Mouse (Mus musculus) cerebellum, adult 11 months (tissue): ENCODE measurements around the gene Zbtb4.
A peak's percentile ranks its signal among the peaks of the same experiment; 100 is the strongest.

ENCODE experiments used
- DNase-seq: peaks from one replicate; pipeline ENCODE4 v3.0.0; 2022

The Zbtb4 gene

GRCm38 (mm10) chr11:69766126-69766609 lies 456 bp downstream of the Zbtb4 start:
- peak; percentile 70 for DNase-seq

DNA sequence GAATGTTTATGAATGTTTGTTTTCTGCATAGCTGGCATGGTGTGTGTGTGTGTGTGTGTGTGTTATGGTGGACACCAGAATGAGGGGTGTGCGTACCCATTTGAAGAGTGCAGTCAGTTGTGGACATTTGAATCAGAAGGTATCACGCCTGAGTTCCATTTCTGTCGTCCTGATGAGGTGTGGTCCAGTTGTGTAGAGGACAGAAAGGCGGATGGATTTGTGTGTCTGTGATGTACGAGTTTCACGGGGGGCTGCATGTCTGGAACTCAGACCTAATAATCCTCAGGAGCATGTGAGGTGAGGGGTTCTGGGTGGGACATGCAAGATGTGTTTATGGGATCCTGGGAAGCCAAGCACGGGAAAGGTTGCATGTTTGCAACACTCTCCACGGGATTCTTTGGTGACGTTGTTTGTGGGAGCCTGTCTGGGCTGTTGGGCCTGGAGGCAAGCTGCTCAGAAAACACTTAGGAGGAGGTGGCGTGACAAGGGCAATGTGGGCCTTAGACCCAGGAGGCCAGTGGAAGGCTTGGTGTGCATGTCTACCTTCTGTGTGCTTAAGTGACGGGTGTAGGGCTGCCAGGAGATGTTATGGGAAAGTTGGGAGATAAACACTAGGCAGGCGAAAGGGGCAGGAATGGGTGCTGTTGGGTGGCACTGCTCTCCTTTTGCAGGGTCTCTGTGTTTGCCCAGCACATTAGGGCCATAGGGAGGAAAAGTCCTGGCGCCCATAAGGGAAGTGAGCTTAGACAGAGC lies 1.3 kb downstream of the Zbtb4 start:
- no peak for DNase-seq

DNA sequence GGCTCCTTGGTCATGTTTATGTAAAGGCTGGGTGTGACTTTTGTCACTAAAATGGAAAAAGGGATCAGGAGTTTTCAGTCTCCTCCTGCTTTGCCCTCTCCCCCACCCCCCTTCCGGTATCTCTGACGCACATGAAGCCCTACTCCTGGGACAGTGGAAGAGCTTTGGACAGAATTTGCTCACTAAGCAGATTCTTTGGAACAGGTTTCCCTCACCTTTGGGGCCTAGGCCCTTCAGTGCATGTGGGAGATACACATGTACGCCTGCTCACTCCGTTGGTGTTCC lies 1.9 kb downstream of the Zbtb4 start:
- DNase-seq, result no peak

DNA sequence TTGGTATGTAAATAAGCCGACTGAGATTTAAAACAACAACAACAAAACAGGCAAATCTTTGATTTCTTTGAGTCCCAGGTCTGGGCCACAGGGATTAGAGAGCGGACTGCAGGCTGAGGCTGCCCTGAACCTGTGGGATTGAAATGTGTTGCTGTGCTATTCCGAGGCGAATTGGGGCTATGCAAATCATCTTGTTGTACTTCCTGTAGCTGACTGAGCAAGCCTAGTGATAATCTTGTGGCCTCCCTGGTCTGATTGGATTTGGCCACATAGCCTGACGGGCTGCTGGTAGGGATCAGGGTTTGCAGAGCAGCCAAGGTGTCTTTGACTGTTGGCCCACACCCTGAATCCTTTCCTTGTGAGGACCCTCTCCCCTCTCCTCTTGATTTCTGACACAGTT lies 9.2 kb downstream of the Zbtb4 start:
- no peak for DNase-seq

DNA sequence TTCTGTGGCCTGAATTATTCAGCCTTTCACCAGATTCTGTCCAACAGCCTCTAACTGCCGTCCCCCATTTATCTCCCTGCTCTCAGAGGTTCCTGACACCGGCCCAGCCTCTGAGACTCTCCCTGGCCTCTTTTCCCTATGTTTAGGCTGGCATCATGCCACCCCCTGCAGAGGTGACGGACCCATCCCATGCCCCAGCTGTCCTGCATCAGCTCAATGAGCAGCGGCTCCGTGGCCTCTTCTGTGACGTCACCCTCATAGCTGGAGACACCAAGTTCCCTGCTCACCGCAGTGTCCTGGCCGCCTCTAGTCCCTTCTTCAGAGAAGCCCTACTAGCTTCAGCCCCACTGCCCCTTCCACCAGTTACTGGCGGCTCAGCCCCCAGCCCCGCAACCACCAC lies 10.0 kb downstream of the Zbtb4 start:
- DNase-seq, result no peak

DNA sequence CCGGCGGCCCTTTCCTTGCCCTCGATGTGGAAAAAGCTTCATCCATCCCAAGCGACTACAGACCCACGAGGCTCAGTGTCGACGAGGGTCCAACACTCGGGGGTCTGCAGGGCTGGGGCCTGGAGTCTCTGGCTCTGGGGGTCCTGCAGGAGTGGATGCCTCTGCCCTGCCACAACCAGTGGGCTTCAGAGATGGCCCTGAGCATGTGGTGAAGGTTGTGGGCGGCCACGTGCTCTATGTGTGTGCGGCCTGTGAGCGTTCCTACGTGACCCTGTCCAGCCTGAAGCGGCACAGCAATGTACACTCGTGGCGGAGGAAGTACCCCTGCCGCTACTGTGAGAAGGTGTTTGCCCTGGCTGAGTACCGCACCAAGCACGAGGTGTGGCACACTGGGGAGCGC lies 10.8 kb downstream of the Zbtb4 start:
- no peak for DNase-seq

DNA sequence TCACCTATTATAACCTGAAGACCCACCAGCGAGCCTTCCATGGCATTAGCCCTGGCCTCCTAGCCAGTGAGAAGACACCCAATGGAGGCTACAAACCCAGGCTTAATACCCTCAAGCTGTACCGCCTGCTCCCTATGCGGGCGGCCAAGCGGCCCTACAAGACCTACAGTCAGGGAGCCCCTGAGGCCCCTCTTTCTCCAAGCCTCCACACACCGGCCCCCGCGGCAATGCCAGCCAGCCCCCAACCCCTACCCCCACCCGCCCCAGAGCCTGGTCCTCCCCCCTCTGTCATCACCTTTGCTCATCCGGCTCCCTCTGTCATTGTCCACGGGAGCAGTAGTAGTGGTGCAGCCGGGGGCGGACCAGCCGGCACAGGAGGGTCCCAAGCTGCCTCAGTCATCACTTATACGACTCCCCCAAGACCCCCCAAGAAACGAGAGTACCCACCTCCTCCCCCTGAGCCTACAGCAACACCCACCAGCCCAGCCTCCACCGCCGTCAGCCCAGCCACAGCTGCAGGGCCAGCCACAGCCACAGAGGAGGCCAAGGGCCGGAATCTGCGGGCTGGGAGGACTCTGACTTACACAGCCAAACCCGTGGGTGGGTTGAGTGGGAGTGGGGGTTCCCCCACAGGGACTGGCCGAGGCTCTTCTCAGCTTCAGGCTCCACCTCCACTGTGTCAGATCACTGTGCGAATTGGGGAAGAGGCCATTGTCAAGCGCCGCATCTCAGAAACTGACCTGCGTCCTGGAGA lies 12.0 kb downstream of the Zbtb4 start:
- DNase-seq, result no peak

DNA sequence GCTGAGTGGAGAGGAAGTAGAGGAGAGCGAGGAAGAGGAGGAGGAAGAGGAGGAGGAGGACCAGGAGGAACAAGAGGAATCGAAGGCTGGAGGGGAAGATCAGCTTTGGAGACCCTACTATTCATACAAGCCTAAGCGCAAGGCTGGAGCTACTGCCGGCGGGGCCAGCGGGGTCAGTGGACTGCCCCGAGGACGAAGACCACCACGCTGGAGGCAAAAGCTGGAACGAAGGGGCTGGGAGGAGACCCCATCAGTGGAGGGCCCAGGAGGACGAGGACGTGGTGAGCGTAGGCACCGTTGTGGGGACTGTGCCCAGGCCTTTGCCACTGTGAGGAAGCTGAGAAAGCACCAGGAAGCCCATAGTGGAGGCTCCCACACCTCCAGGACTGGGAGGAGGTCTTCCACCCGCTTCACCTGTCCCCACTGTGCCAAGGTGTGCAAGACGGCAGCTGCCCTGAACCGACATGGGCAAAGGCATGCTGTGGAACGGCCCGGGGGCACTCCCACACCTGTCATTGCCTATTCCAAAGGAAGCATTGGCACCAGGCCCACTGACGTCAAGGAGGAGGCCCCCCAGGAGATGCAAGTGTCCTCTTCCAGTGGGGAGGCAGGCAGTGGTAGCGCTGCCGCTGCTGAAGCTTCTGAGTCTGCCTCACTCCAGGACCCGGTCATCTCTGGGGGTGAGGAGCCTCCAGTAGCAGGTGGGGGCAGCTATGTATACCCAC lies 12.7 kb downstream of the Zbtb4 start:
- no peak for DNase-seq

DNA sequence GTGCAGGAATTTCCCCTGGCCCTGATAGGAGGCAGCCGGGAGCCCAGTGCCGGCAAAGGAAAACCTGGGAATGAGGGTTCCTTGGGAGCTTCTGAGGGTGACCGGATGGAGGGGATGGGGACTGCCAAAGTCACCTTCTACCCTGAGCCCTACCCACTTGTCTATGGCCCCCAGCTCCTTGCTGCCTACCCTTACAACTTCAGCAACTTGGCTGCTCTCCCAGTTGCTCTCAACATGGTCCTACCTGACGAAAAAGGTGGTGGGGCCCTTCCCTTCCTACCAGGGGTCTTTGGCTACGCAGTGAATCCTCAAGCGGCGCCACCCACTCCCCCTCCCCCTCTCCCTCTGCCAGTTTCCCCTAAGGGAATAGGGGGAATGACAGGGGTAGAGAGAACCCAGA lies 13.3 kb downstream of the Zbtb4 start:
- no peak for DNase-seq

GRCm38 (mm10) chr11:69781828-69782227 lies 16.1 kb downstream of the Zbtb4 start:
- DNase-seq, result no peak

DNA sequence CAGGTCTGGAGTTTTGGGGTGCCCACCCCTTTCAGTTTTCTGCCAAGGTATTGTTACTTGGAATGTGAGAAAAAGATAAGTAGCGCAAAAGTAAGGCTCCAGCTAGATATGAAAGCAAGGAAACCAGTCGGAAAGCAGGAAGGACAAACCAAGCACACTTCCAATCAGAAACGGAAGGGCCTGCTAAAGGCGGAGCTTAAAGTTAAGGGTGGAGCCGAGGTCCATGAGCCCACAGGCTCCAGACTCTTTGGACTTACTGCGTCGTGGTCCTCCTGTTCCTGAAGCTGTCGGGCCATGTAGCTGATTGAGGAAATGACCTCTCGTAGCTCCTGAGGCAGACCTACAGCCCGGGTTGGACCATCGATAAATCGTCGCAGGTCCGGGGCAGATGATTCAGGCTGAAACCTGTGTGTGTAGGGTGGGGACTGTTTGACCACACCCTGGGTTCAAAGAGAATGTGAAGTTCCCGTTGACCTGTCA lies 19.1 kb downstream of the Zbtb4 start:
- DNase-seq, result no peak

- no peak for DNase-seq
Observed at GRCm38 (mm10) chr11:69787306-69787705, 21.6 kb downstream of the Zbtb4 start.

- no peak for DNase-seq
Observed at GRCm38 (mm10) chr11:69789431-69789830, 23.7 kb downstream of the Zbtb4 start.

DNA sequence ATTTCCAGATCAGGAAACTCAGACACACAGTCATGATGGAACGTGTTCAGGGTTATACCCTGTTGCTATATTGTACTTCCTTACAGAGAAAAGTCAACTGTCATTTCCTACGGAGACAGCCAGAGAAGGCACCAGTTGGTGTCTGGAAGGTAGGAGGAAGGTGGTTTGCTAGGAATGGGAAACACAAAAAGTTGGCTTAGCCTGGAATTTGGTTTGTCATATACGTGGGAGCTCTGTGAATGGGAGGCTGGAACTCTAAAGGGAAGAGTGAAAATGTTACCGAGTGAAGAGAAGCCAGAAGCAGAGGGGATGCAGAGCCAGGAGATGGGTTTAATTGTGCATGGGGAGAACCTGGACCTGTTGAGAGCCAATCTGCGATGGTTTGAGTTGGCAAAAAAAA lies 25.7 kb downstream of the Zbtb4 start:
- no peak for DNase-seq

DNA sequence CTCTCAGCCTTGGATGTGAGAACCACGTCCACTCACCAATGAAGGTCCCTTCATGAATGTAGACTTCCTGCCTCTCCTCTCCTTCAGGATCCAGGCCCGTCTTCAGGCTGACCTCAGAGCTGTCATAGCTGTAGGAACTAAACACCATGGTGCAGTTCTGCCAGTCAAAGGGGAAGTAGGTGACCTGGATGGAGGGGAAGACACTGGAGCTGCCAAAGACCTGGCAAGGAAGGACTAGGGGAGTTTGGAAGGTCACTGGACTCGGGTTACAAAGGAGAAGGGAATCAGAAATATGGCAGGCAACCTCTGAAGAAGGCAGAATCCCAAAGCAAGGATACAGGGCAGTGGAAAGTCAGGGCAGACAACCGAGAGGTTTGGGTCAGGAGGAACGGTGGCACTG lies 27.7 kb downstream of the Zbtb4 start:
- no peak for DNase-seq

- peak; percentile 80 for DNase-seq
Observed at GRCm38 (mm10) chr11:69795168-69795982, 29.7 kb downstream of the Zbtb4 start, which contains the start of gene Chrnb1. Chrnb1 (minus strand) TSS chr11:69795943.

GRCm38 (mm10) chr11:69795983-69796435 lies 30.3 kb downstream of the Zbtb4 start:
- DNase-seq, result no peak

- DNase-seq, result no peak
Observed at GRCm38 (mm10) chr11:69797924-69798323, 32.2 kb downstream of the Zbtb4 start.

GRCm38 (mm10) chr11:69799394-69800137 lies 33.9 kb downstream of the Zbtb4 start:
- no peak for DNase-seq

DNA sequence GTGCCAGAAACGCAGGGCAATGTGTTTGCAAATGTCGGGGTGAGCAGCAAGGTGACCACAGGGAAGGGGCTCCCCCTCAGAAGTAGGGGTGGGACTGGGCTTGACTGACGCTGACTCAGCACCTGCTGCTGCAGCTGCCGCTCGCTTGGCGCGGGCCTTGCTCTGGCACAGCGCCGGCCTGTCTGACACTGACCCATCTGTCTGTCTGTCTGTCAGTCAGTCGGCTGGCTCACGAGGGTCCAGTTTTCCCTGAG lies 34.4 kb downstream of the Zbtb4 start:
- no peak for DNase-seq

GRCm38 (mm10) chr11:69800392-69801197 lies 34.9 kb downstream of the Zbtb4 start:
- DNase-seq, result no peak
